Mouse (Mus musculus) liver, embryonic 14.5 days (tissue): Measurements from ENCODE around the gene Slc22a20. TPM values are rescaled to one million over a fixed set of nuclear protein-coding genes. Genes with fewer than 3 reads are reported as not detected.

Source experiments
- ATAC-seq: fragments of 200-750 bp; cut with Nextera tagmentation; 2 replicates; pipeline ENCODE4 v1.8.0; 2017; ENCODE audit warnings: moderate number of reproducible peaks, mild to moderate bottlenecking, moderate library complexity; ENCODE audit not compliant: insufficient read depth
- DNase-seq, 3 experiments: peaks; one replicate each; pipeline ENCODE4 v3.0.0-alpha.2; 2012 to 2013; ENCODE audit warnings: low read depth in 3 of 3, low spot score in 3 of 3
- H3K27ac ChIP-seq: fragments of 300-500 bp; sonication (generic); 2 replicates; pipeline ENCODE4 v1.5.1; 2014; ENCODE audit warnings: moderate library complexity, mild to moderate bottlenecking, control low read depth, inconsistent platforms
- H3K27me3 ChIP-seq: fragments of 300-500 bp; sonication (generic); 2 replicates; pipeline ENCODE4 v1.6.1; 2014; ENCODE audit warnings: mild to moderate bottlenecking, low read length, moderate library complexity; ENCODE audit not compliant: control insufficient read depth, insufficient read depth
- H3K36me3 ChIP-seq: fragments of 300-500 bp; sonication (generic); replicated peaks from 2 replicates; pipeline ENCODE4 v1.6.1; 2014; ENCODE audit warnings: low read depth; ENCODE audit not compliant: control insufficient read depth, insufficient read depth
- H3K4me1 ChIP-seq, 2 experiments: fragments of 200-500 bp in 1 of 2; fragments of 300-500 bp in 1 of 2; sonication (generic) in 1 of 2; replicated peaks; 2 replicates each; pipeline ENCODE4 v1.6.1; 2012 to 2014; ENCODE audit warnings: antibody characterized with exemption in 1 of 2, inconsistent platforms in 1 of 2, low read length in 1 of 2; ENCODE audit not compliant: control insufficient read depth in 2 of 2, insufficient read depth in 2 of 2
- H3K4me2 ChIP-seq: fragments of 300-500 bp; sonication (generic); 2 replicates; pipeline ENCODE4 v1.6.1; 2014; ENCODE audit warnings: low read depth, mild to moderate bottlenecking, control low read depth, moderate library complexity
- H3K4me3 ChIP-seq, 2 experiments: fragments of 200-500 bp in 1 of 2; fragments of 300-500 bp in 1 of 2; sonication (generic) in 1 of 2; 2 replicates each; pipeline ENCODE4 v1.5.1; 2012 to 2014; ENCODE audit warnings: low read depth in 2 of 2, low read length in 2 of 2, mild to moderate bottlenecking in 2 of 2, control low read depth in 1 of 2, inconsistent platforms in 1 of 2, moderate library complexity in 1 of 2; ENCODE audit not compliant: insufficient read depth in 1 of 2
- H3K9ac ChIP-seq: fragments of 300-500 bp; sonication (generic); replicated peaks from 2 replicates; pipeline ENCODE4 v1.6.1; 2014; ENCODE audit warnings: mild to moderate bottlenecking, control low read depth, moderate library complexity
- H3K9me3 ChIP-seq: fragments of 300-500 bp; sonication (generic); 2 replicates; pipeline ENCODE4 v1.6.1; 2016; ENCODE audit warnings: low read length, mixed read lengths; ENCODE audit not compliant: control insufficient read depth
- CTCF ChIP-seq: IDR thresholded peaks from 2 replicates; pipeline ENCODE4 v1.5.1; 2016; ENCODE audit warnings: antibody characterized with exemption, low read depth, control low read depth
- EP300 ChIP-seq: IDR thresholded peaks from 2 replicates; pipeline ENCODE4 v1.6.1; 2016; ENCODE audit warnings: antibody characterized with exemption, low read depth
- WGBS: fragments of 180-500 bp; shearing (Covaris S2); extraction: QIAGEN DNeasy Blood & Tissue Kit; methylation state at CpG from one replicate; pipeline ENCODE4 v1.1.7; 2014; ENCODE audit not compliant: insufficient replicate concordance; 5-methylcytosine and 5-hydroxymethylcytosine counted together
- polyA plus RNA-seq, 2 experiments: library from polyadenylated mRNA; depleted of rRNA in 1 of 2; stranded (reverse) in 1 of 2; unstranded in 1 of 2; fragments of >200 nt; fragmentation: Nextera tagmentation in 1 of 2; extraction: Ambion mirVana in 1 of 2; gene quantifications; 2 replicates each; pipeline versions ENCODE4 v1.2.1 to v1.2.3; 2012 to 2014

Slc22a20 gene
- polyA plus RNA-seq, 2 experiments = 0.08 TPM; not detected in 1

DNA sequence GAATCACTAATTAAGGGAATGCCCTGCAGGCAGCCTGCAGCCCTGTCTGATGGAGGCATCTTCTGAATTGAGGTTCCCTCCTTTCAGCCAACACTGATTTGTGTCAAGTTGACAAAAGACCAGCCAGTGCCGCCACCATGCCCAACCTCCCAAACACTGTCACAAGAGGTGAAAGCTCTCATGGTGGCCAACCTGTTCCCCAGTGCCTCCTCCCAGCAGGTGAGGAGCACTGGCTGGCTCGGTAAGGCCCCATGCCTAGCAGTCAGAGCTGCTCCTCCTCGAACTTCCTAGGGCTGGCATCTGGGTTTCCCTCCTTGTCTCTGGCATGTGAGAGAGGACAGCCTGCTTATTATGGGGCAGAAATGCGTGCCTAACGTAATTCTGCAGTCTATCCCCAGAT lies 46.2 kb downstream of the Slc22a20 start:
- ATAC-seq = no peak
- no peaks in the 10 kb centered on the region for H3K9me3 ChIP-seq
- TF ChIP-seq EP300 (no peak), CTCF (no peak)
- H3K27ac ChIP-seq = no peak overlapping the region
- no peak overlapping the region for H3K9ac ChIP-seq
- no peak overlapping the region for H3K4me3 ChIP-seq
- H3K27me3 ChIP-seq = no peaks in the 10 kb centered on the region; the same call in 1 of the 2 replicates
- H3K4me2 ChIP-seq = no peak overlapping the region
- H3K36me3 ChIP-seq = peaks cover 9% of the 10 kb centered on the region
- WGBS = 87% methylated on average over 5 of the region's 5 CpGs
- no peak for DNase-seq
- H3K4me1 ChIP-seq = peaks cover 12 to 24% of the 10 kb centered on the region in 2 experiments

DNA sequence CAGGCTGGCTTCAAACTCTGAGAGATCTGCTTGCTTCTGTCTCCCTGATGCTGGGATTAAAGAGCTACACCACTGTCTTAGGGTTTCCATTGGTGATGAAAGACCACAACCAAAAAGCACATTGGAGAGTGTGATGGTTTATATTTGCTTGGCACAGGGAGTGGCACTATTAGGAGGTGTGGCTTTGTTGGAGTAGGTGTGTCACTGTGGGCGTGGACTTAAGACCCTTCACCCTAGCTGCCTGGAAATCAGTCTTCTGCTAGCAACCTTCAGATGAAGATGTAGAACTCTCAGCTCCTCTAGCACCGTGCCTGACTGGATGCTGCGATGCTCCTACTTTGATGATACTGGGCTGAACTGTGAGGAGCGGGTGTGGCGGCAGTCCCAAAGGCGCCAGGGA lies 47.4 kb downstream of the Slc22a20 start:
- no peaks in the 10 kb centered on the region; the same call in 1 of the 2 replicates for H3K27me3 ChIP-seq
- WGBS = 67% methylated on average over 6 of the region's 6 CpGs
- peak overlapping the region; percentile 50 for H3K4me2 ChIP-seq
- no peak overlapping the region for H3K4me3 ChIP-seq
- ATAC-seq = peak; percentile 50; the same call in 1 of the 2 replicates
- DNase-seq = no peak
- H3K9me3 ChIP-seq = no peaks in the 10 kb centered on the region
- H3K9ac ChIP-seq = no peak overlapping the region; the same call in 1 of the 2 replicates
- H3K4me1 ChIP-seq = peaks cover 12 to 21% of the 10 kb centered on the region in 2 experiments
- peak overlapping the region; percentile 45; the same call in 1 of the 2 replicates for H3K27ac ChIP-seq
- no peak for TF ChIP-seq EP300
- no peak for TF ChIP-seq CTCF
- H3K36me3 ChIP-seq = peaks cover 7% of the 10 kb centered on the region

DNA sequence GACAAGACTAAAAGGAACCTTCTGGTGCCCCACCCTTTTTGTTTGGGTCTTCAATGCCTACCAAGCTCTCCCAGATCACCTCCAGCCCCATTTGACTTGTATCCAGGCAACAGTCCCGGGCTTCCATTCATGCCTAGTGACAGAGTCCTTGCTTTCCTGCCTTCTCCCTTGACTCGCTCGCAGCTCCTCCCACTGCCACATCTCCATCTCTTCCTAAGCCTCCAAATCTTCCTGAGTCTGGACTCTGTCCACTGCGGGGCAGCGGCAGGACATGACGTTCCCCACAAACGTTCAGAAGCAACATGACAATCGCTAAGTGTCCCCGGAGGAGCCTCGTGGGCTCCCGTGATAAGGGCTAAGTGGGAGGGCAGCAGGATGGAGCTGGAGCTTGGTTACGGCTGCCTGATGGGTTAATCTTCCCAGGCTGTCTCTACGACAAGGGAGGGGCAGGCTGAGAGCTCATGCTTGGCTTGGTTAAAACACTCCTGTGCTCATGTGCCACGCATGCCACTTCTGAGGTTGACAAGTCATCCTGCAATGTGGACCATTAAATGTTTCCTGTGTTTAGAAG lies 48.0 kb downstream of the Slc22a20 start:
- WGBS = 13% methylated on average over 14 of the region's 14 CpGs

DNA sequence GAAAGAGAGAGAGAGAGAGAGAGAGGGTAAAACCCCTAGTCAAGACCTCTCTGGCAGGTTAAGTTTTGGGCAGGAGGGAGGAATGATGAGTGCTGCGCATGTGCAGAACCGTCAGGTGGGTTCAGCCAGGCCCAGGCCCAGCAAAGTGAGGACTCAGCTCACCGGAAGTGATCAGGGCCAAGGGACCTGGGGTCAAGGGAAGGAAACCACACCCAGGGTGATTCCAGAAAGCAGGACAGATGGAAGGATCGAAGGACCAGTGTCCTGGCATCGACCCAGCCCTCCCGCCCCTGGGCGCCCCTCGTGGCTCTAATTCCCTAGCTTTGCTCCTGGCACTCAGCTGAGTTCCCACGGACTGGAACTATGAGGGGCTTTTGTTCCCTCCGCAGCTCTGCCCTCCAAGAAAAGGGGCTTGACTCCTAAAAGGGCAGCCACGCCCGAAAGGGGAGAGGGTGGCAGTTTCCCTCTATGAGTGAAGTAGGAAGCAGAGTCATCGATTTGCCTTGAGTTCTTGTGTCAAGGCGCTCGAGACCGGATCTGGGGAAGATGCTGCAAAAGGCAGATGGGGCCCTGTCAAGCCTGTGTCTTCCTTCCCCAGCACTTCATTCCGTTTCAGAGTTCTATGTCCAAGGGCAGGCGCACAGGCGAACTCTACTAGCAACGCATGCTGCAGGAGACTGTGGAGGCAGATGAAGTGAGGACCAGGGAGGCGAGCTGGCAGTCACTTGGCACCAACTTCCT lies 48.7 kb downstream of the Slc22a20 start:
- TF ChIP-seq EP300 (no peak), CTCF (no peak)
- Histone ChIP-seq H3K27ac (no peak overlapping the region), H3K4me2 (peak overlapping the region; percentile 50), H3K4me1 (peaks cover 12 to 21% of the 10 kb centered on the region in 2 experiments), H3K4me3 (no peak overlapping the region), H3K36me3 (peaks cover 7% of the 10 kb centered on the region), H3K27me3 (no peaks in the 10 kb centered on the region; the same call in 1 of the 2 replicates), H3K9me3 (no peaks in the 10 kb centered on the region), H3K9ac (no peak overlapping the region)
- ATAC-seq = no peak
- WGBS = 57% methylated on average over 21 of the region's 21 CpGs
- DNase-seq = no peak

More for the DNA sequence above, 48.0 kb downstream of the Slc22a20 start:
- Histone ChIP-seq H3K9me3 (no peaks in the 10 kb centered on the region), H3K27ac (peak overlapping the region; percentile 45; the same call in 1 of the 2 replicates), H3K9ac (peak overlapping the region; percentile 27; the same call in 1 of the 2 replicates), H3K4me1 (peaks cover 12 to 21% of the 10 kb centered on the region in 2 experiments), H3K27me3 (no peaks in the 10 kb centered on the region; the same call in 1 of the 2 replicates), H3K4me3 (no peak overlapping the region; a peak in 1 of 4 replicates), H3K36me3 (peaks cover 7% of the 10 kb centered on the region), H3K4me2 (peak overlapping the region; percentile 50)
- TF ChIP-seq EP300 (peak; percentile 38; the same call in 1 of the 2 replicates), CTCF (no peak)
- ATAC-seq (peak; percentile 80), DNase-seq (peak; percentile 41 to 51 (median 46))

DNA sequence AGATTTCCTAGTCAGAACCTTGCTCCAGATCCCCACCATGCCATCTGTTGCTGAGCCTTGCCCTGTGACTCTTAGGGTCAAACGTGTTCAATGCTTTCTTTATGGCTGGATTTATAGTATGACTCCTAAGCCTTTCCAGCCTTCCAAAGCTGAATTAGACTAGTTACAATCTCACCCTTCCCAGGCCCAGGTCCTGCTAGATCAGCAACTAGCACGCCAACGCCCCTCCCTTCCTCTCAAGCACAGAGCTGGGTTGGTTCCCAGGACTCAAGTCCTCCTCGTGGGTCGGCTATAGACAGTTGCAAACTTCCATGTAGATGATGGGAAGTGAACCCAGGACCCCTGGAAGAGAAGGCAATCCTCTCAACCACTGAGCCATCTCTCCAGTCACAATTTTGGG lies 50.3 kb downstream of the Slc22a20 start:
- peaks cover 7% of the 10 kb centered on the region; the same call in 1 of the 2 replicates for H3K36me3 ChIP-seq
- H3K27ac ChIP-seq = no peak overlapping the region
- TF ChIP-seq EP300 = no peak
- TF ChIP-seq CTCF = no peak
- WGBS = 44% methylated on average over 5 of the region's 5 CpGs
- H3K27me3 ChIP-seq = no peaks in the 10 kb centered on the region; the same call in 1 of the 2 replicates
- H3K4me2 ChIP-seq = no peak overlapping the region
- no peak for DNase-seq
- no peaks in the 10 kb centered on the region for H3K9me3 ChIP-seq
- no peak for ATAC-seq
- H3K9ac ChIP-seq = no peak overlapping the region
- no peak overlapping the region for H3K4me3 ChIP-seq
- peaks cover 12 to 24% of the 10 kb centered on the region in 2 experiments for H3K4me1 ChIP-seq
